ENCODE assay signal across 9 mouse cellular contexts in genomic region chr5:75871120-75871519, GRCm38 (mm10).
DNase-seq lines count a peak whose midpoint lies in the region; ATAC-seq lines count a peak whose summit lies in the region.
"Had no signal": no experiment of that assay in that cellular context is flagged by ENCODE, and none has a peak within 500 bp of the region (broad histone marks: within the 10 kb centered on the region; RNA-seq: fewer than 3 reads in every experiment).

No protein-coding gene starts in this region.

- ATAC-seq in cerebellum, adult (ENCODE audit: insufficient number of reproducible peaks, low FRiP score, low TSS enrichment): no peak

- 15% methylated on average over 8 of the region's 8 CpGs for WGBS in heart, embryonic 10.5 days

- H3K27me3 ChIP-seq in heart, embryonic 10.5 days (ENCODE audit: insufficient read depth, poor library complexity, severe bottlenecking): no peaks in the 10 kb centered on the region

- H3K36me3 ChIP-seq in heart, embryonic 10.5 days: no peaks in the 10 kb centered on the region

- no peaks in the 10 kb centered on the region for H3K9me3 ChIP-seq in heart, embryonic 10.5 days

- peaks cover 9% of the 10 kb centered on the region; the same call in 1 of the 2 replicates for H3K4me1 ChIP-seq in heart, embryonic 10.5 days

- H3K4me3 ChIP-seq in heart, embryonic 10.5 days: no peak overlapping the region
- H3K4me3 ChIP-seq: myocyte had no signal

- H3K27ac ChIP-seq in heart, embryonic 10.5 days: no peak overlapping the region

- DNase-seq in cerebellum, adult 11 months: peak; percentile 24
- peak; percentile 88 for DNase-seq in R1 (ENCODE audit: low read depth, low spot score)
- DNase-seq in cerebellum, postnatal 4 days (ENCODE audit: low spot score in 2 of 2): peak; percentile 48 to 71
- DNase-seq in heart, embryonic 10.5 days (ENCODE audit: low spot score): peak; percentile 88
- DNase-seq in layer of hippocampus, adult 9-11 months: peak; percentile 77
- peak; percentile 81 for DNase-seq in lung, postnatal 25 days (ENCODE audit: low spot score)
- DNase-seq in spleen, postnatal 10 days (ENCODE audit: low spot score in 2 of 2): peak; percentile 27 to 64

Comparison
In these comparisons a context has a peak if more than half of its experiments do, and no peak if none do; other contexts are left out.
1. DNase-seq: peak in every context shown above with its lines; median percentile 88 in R1; 88 in heart, embryonic 10.5 days; 81 in lung, postnatal 25 days; 77 in layer of hippocampus, adult 9-11 months; 60 in cerebellum, postnatal 4 days; 46 in spleen, postnatal 10 days; 24 in cerebellum, adult 11 months.